Mouse (Mus musculus) cortical plate, adult 2 months (tissue): ENCODE results near the gene Msantd3.

ENCODE experiments used
- CTCF ChIP-seq: fragments of 200-500 bp; IDR thresholded peaks from 2 replicates; pipeline ENCODE4 v1.5.1; 2011; ENCODE audit warnings: mild to moderate bottlenecking, control low read depth, low read length; ENCODE audit not compliant: insufficient read depth; ENCODE audit errors: extremely low read depth
- POLR2A ChIP-seq: fragments of 200-500 bp; IDR thresholded peaks from 2 replicates; pipeline ENCODE4 v1.6.1; 2011; ENCODE audit warnings: mild to moderate bottlenecking, low read length, control low read depth; ENCODE audit not compliant: insufficient read depth; ENCODE audit errors: extremely low read depth

DNA sequence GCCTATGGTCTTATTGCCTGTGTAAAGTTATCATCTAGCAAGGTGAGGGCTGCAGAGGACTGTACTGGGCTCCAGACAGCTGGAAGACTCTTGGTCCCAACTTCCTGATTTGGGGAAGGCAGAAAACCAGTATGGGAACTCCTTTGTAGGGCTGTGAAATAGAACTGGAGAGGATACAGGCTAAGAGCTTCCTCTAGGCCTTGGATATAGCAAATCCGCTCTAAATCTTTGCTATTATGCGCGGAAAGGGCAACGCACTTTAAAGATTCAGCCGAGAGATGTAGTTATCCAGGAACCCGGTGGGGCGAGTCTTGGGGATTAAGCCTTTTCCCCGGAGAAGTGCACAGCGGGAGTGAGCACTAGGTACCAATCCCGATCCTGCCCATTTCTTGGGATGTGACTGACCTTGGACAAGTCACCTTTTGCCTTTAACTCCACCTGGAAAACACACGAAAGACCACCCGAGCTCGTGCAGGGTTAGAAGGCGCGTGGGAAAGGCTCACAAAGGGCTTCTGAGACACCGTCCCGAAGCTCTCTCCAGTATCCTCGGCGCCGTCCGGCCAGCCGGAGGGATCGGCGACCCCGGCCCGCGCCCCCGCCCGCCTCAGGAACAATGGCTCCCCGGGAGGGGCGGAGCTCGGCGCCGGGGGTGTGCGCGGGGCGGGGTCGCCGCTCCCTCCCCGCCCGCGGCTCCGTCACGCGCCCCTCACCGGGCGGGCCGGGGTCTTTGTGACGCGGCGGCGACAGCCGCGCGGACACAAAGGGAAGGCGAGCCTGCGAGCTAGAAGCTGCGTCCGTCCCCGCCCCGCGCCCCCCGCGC lies 44.9 kb downstream of the Msantd3 start, which contains the start of gene Tmeff1:
- TF ChIP-seq CTCF (no peak), POLR2A (no peak)
